Mouse (Mus musculus) large intestine, adult 2 months (tissue): ENCODE data around the gene Fam216a. TPM values are rescaled to one million over a fixed set of nuclear protein-coding genes. Genes with fewer than 3 reads are reported as not detected.

ENCODE experiments used
- DNase-seq: peaks from one replicate; pipeline ENCODE4 v3.0.0-alpha.2; 2012; ENCODE audit warnings: low read depth, low spot score
- WGBS: fragments of 180-500 bp; shearing (Covaris S2); methylation state at CpG from one replicate; pipeline ENCODE4 v1.1.7; 2018; 5-methylcytosine and 5-hydroxymethylcytosine counted together
- polyA plus RNA-seq: library from polyadenylated mRNA; depleted of rRNA; stranded (reverse); fragments of >200 nt; gene quantifications from 2 replicates; pipeline ENCODE4 v1.2.3, GENCODE M21; 2012; rRNA removed

Gene Fam216a
- polyA plus RNA-seq, result 5.7 and 6.5 TPM in 2 replicates

DNA sequence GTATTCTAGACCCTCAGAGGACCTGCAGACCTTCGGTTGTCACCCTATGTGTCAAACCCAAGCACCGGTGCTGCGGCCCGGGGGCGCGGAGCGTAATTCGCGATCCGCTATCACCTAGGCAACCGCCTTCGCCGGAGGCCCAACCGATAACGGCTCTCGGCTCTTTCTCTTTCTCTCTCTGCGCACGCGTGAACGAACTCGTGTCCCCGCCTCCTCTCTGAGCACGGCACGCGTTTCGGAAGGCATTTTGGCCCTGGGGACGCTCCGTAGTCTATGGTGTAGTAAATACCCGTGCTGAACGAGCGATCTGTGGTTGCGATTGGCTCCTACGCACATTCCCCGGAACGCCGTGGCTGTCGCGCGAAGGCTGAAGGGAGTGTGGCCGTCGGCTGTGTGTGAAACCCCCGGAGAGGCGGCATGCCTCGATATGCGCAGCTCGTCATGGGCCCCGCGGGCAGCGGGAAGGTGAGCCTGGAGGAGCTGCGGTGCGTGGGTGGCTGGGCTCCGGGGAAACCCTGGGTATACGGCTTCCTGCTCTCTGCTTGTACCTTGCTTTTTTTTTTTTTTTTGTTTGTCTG is at the start of gene Fam216a:
Fam216a (minus strand) TSS at position 173 of the 578 bp plus-strand sequence.
- DNase-seq, result peak; percentile 99
- under 1% methylated on average over 53 of the region's 53 CpGs for whole genome bisulfite sequencing

DNA sequence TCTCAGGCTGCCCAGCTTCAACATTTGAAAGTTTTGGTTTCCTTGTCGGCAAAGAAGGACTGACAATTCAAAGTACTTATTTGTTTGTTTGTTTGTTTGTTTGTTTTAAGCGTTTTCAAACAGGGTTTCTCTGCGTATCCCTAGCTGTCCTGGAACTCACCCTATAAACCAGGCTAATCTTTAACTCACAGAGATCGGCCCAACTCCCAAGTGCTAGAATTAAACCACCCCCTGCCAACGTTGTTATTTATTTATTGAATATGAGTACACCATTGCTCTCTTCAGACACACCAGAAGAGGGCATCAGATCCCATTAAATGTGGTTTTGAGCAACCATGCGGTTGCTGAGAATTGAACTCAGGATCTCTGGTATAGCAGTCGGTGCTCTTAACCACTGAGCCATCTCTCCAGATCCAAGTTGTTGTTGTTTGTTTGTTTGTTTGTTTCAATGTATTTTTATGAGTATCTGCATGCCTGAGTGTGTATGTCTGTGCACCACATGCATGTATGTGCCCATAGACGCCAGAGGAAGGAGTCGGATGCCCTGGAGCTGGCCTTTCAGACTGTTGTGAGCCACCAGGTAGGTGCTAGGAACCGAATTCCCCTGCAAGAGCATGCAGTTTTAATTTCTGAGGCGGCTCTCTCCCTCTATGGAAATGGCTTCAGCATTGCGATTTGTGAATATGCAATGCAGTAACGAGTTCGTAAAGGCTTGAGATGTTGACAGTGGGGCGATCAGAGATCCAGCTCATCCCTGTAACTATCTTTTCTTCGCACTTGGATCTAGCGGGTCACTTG is 49.3 kb upstream of the Fam216a start, which contains the start of gene Anapc7:
Anapc7 (plus strand) TSS at position 423 of the 798 bp plus-strand sequence.
- WGBS, result 8% methylated on average over 17 of the region's 17 CpGs
- DNase-seq, result no peak

DNA sequence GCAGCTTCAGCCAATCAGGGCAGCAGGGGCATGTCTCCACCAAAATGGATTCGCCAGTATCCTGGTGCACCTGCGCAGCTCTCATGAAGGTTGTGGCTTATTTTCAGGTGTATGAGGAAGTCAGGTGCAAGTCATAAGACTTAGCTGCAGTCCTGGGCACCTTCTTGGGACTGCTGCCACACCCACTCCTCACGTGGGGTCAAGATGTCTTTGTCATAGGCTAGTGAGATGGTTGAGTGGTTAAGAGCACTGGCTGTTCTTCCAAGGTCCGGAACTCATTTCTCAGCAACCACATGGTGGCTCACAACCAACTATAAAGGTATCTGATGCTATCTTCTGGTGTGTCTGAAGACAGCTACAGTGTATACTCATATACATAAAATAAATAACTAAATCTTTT is 48.5 kb upstream of the Fam216a start:
- 30% methylated on average over 4 of the region's 4 CpGs for WGBS
- DNase-seq, result peak; percentile 54

DNA sequence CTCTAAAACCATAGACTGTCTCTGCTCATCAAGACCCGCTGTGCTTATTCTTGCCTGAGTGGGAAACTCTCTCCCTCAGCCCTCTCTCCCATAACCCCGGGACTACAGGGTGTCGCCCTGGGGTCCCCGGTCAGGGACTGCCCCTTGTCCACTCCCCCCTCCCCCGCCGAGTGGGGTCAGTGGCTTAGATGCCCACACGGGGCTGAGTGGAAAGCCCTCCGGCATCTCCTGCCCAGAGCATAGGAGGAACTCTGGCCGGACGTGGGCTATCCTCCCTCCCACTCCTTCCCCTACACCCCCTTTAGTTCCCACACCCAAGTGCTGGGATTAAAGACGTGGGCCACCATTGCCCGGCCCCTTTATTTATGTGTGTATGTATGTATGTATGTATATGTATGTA is 43.3 kb upstream of the Fam216a start:
- 85% methylated on average over 12 of the region's 12 CpGs for WGBS
- DNase-seq, result no peak

DNA sequence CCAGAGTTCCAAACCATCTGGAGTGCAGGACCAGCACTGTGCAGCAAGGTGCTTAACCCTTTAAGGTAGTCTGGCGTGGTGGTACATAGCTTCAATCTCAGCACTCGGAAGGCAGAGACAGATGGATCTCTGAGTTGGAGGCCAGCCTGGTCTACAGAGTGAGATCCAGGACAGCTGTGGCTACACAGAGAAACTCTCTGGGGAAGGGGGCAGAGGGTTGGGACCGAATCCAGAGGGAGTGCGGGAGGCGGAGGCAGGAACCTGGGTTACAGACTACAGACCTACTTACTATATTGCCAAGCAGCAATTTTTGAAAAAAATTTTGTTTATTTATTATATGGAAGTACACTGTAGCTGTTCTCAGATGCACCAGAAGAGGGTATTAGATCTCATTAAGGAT is 42.2 kb upstream of the Fam216a start:
- DNase-seq, result no peak
- WGBS, result 89% methylated on average over 5 of the region's 5 CpGs

DNA sequence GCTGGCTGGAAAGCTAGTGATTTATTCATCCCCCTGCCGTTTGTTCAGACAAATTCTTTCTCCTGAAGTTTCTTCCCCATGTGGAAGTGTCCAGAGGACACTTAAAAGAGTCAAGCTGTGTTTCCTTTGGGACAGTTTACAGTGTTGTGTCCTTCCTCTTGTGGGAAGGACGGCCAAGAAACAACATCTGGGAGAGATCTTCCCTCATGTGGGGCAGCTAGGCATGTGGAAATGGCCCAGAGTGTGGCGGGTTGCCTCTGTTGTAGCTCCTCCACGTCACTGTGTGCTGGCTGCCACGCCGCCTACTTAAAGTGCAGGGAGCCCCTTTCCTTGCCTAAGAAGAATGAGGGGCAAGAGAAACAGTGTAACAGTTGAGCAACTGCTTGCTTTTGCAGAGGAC is 40.7 kb upstream of the Fam216a start:
- DNase-seq, result no peak
- 39% methylated on average over 6 of the region's 6 CpGs for WGBS

DNA sequence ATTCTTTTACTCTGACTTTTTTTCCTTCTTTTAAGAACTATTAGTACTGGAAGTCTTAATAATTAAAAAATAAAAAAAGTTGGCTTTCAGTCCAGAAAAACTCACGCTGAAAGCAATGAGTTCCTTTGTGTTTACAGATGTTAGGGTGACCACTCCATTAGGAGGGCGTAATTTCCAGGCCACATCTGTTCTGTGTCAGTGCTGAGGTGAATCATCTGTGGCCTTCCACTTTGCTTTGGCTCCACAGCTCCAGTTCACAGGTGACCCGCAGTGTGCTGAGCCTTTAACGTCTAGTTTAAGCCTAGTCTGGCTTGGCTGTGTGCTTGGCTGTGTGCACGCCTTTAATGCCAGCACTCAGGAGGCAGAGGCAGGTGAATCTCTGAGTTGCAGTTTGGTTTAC is 39.7 kb upstream of the Fam216a start:
- DNase-seq, result no peak
- 74% methylated on average over 5 of the region's 5 CpGs for WGBS

DNA sequence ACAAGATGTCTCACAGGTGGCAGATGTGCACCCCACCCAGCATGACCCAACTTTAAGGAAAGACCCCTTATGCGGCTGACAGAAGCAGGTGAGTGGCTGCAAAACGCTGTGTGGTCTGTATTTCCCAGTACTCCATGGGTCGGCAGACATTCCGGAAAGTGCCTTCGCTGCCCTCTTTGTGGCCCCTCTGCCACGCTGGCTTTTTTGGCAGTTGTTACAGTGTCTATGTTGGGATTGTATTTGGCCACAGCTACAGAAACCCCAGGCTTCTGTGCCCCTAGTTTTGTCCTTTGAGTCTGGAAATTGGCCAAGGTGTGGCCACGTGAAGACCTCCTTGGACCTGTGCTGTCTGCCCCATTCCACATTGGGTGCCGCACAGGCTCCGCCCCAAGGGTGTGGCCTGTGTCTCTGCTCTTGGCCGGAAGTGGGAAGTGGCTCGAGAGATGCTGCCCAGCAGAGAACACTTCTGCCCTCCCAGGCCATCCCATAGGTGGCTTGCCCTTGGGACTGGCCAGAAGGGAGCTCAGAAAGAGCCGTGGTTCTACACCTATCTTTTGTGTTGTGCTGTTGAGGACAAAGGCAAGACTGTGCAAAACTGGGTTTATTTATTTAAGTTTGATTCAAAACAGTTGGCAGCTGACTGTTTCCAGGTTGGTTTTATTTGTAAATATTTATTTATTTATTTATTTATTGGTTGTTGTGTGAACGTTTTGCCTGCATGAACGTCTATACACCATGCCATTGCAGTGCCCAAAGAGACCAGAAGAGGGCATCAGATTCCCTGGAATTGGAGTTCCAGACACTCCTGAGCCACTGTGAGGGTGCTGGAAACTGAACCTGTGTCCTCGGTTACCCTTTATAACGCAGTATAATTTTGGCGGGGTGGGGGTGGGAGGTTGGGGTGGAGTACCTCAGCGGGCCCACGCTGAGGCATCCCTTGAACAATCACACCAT is 37.8 kb upstream of the Fam216a start:
- 89% methylated on average over 19 of the region's 19 CpGs for WGBS
- DNase-seq, result no peak

DNA sequence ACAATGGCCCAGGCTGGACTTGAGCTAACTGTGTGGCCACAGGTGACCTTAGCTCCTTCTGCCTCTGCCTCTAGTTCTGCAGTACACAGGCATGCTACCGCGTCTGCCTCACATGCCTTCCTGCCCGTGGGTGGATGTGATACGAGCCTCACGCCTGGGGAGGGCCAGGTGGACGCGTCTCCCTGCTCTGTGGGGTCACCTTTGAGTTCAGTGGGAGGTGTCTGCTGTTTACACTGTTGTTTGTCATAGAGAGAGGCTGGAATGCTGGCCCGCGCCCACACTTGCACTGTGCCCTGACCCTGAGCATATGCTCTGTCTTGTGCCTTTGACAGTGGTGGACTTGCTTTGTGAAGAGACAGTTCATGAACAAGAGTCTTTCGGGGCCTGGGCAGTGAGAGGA is 33.4 kb upstream of the Fam216a start:
- DNase-seq, result no peak
- WGBS, result 94% methylated on average over 10 of the region's 10 CpGs

DNA sequence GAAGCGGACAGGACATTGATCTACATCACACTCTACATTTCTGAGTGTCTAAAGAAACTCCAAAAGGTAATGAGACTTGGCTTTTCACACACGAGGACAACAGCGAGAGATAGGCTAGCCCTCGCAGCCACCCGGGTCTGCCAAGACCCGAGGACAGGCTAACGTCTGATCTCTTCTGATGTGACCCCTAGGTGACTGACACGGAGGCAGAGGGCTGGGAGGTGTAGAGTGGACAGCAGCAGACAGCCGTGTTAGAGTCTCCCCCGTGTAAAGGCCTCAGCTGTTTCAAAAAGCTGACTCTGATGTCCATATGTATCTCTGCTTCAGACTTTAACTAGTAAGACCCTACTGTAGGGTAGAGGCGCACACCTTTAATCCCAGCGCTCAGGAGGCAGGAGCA is 31.2 kb upstream of the Fam216a start:
- DNase-seq, result no peak
- WGBS, result 92% methylated on average over 12 of the region's 12 CpGs

DNA sequence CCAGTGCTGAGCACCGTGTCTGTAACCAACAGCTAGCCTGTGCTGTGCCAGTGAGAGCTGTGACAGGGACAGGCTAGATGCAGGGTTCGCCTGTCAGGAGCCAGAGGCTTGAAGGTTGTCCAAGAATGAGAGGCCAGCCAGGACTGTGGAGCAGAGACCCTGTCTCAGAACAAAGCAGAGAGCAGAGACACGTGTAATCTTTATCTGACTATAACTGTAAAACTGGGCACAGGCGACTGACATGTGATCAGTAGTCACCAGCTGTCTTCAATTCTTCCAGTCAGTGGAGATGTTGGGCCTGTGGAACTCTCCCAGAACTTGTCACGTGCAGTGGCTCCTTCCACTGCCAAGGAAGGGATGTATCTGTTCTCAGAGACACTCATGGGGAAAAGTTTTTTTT is 30.6 kb upstream of the Fam216a start:
- WGBS, result 81% methylated on average over 5 of the region's 5 CpGs
- no peak for DNase-seq

DNA sequence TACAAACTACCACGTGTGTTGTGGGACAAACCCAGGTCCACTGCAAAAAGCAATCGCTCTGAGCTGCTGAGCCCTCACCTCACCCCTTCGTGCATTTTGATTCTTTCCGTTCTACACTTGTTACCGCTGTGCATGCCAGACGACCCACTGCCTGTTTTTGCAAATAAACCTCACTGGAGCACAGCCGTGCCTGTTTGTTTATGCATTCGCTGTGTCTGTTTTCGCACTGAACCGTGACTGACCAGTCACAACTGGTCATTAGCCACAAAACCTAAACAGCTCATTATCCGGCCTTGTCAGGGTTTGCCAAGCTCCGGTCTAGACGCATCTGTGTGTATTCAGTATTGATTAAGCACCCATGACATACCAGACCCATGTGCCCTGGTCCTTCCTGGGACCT is 30.0 kb upstream of the Fam216a start:
- no peak for DNase-seq
- WGBS, result 79% methylated on average over 13 of the region's 13 CpGs

DNA sequence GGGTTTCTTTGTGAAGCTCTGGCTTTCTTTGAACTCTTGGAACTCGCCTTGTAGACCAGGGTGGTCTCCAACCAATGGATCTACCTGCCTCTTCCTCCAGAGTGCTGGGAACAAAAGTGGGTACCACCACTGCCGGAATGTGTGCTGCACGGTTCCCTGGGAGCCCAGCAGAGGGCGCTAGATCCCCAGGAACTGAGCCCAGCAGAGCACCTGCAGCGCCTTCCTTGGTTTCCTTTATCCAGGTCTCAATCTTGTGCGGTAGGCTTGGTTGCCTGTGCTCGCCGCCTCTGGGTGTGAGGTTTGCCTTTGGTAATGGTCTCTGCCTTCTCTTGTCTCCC is 29.1 kb upstream of the Fam216a start:
- WGBS, result 21% methylated on average over 8 of the region's 8 CpGs
- no peak for DNase-seq

DNA sequence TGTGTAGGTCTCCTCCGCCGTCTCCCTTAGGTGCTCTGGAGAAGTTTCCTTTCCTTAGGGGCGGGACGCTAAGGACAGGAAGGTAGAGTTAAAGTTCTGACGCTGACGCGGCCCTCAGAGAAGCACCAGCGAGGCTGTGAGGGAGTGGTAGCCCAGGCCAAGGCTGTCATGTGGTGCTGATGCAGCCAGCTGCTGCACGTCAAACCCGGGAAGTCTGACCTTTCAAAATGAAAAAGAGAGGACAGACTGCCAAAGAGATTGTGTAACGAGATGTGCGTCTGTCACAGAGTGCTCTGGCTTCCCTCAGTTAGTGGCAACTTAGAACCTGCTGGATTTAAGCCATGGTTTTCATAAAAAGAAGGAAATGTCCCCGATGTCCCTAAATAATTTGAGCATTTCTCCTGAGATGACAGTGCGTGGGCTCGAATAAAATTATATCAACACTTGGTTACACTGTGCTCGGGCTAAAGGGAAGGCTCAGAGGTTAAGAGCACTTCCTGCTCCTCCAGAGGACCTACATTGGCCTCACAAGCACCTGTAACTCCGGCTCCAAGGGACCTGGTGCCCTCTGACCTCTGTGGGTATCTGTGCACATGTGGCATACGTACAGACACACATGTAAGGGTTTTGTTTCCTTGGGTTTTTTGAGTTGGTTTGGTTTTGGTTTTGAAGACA is 28.6 kb upstream of the Fam216a start:
- DNase-seq, result no peak
- 60% methylated on average over 18 of the region's 18 CpGs for WGBS

DNA sequence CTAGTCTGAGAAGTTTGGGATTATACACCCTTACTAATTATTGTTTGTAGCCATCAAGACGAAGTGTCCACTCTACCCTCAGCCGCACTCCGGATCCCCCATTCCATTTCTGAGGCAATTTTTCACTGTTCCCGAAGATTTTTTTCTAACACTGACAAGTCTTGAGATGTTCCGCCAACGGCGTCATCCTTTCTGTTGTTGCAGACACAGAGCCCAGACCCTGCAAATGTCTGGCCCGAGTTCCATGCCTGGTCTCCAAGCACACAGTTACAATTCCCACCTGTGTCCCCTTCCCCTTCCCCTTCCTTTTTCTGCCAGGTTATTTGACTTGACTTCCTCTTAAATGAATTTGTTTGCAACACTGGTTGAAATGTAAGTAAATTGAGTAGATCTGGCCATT is 27.7 kb upstream of the Fam216a start:
- 84% methylated on average over 8 of the region's 8 CpGs for WGBS
- DNase-seq, result no peak

DNA sequence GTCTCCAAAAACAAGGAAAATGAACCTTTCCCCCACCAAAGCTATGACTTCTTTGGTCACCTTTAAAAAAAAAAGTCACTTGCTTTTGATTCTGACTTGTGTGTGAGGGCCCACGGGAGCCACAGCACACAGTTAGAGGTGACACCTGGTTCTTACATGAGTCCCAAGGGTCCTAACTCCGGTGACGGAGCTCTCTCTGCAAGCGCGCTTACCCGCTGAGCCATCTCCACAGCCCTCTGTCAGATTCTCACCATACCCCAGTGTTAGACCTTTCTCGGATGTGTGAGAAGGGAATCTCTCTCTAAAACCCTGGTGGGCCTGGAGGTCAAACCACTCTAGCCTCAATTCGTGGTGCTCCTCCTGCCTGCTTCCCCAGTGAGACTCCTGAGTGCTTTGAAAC is 25.3 kb upstream of the Fam216a start:
- 88% methylated on average over 8 of the region's 8 CpGs for WGBS
- DNase-seq, result no peak

DNA sequence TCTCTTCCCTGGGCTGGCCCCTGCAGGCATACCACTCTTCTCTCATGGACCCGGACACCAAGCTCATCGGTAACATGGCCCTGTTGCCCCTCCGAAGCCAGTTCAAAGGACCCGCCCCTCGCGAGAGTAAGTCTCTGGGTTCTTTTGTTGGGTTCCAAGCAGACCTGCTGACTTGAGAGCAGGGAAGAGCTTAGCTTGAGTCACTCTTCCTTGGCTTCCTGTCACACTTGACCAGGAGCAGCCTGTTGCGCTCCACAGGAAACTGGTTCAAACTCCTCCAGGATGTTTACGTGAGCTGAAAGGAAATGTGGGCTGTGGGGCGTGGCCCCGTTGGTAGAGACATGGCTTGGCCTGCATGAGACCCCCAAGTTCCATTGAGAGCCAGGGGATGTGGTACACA is 24.6 kb upstream of the Fam216a start:
- no peak for DNase-seq
- WGBS, result 68% methylated on average over 10 of the region's 10 CpGs

DNA sequence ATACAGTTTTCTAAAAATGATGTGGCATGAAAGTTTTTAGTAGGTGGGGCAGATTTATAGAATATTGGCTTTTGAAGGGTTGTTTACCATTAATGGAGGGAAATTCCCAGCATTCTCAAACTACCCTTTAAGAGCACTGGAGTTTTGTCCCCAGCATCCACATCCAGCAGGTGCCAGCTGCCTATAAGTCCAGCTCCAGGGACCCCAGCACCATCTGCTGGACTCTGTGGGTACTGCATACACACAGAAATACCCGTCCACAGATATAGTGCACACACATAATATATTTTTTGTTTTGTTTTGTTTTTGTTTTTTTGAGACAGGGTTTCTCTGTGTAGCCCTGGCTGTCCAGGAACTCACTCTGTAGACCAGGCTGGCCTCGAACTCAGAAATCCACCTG is 21.7 kb upstream of the Fam216a start:
- peak; percentile 44 for DNase-seq
- 50% methylated on average over 2 of the region's 2 CpGs for WGBS

DNA sequence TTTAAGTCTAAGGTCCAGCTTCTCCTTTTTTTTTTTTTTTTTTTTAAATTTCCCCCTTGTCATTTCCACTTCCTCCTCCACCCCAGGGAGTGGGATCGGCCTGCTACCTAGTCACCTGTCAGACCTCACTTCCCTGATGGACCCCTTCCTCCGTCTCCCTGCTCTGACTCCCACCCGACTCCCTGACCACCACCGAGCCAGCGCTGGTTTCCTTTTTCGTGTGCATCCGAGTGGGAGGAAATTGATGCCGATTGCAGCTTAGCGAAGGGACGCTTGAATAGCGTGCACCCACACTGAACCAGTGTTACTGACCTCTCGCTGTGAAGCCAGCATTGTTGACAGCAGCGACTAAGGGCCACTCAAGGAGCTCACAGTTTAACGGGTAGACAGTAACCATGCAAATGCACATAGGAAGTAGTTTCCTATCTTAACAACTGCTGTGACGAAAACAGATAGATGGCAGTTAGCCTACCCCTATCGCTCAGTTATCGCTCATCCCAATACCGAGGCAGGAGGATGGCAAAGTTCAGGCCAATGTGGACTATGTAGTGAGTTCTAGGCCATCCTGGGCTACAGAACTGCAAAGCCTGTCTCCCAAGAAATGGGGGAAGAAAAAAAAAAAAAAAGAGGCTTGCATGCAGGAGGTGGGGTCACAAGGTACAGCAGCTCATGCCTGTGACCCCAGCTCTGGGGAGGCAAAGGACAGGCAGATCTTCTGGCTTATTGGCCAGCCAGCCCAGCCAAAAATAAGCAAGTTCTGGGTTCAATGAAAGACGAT is 20.3 kb upstream of the Fam216a start:
- WGBS, result 5% methylated on average over 19 of the region's 19 CpGs
- no peak for DNase-seq
